Mouse (Mus musculus): ENCODE measurements around the gene Lmcd1. TPM values are rescaled to one million over a fixed set of nuclear protein-coding genes. Genes with fewer than 3 reads are reported as not detected.
"Not testable (repeated sequence)": the region's sequence is repeated elsewhere in the genome, so short reads cannot be mapped to it uniquely, and the experiment has no call there.

Lmcd1 gene
- 2.4 and 3.2 TPM in 2 replicates for polyA plus RNA-seq (2015; fragmentation: Nextera tagmentation; extraction: Ambion mirVana)

DNA sequence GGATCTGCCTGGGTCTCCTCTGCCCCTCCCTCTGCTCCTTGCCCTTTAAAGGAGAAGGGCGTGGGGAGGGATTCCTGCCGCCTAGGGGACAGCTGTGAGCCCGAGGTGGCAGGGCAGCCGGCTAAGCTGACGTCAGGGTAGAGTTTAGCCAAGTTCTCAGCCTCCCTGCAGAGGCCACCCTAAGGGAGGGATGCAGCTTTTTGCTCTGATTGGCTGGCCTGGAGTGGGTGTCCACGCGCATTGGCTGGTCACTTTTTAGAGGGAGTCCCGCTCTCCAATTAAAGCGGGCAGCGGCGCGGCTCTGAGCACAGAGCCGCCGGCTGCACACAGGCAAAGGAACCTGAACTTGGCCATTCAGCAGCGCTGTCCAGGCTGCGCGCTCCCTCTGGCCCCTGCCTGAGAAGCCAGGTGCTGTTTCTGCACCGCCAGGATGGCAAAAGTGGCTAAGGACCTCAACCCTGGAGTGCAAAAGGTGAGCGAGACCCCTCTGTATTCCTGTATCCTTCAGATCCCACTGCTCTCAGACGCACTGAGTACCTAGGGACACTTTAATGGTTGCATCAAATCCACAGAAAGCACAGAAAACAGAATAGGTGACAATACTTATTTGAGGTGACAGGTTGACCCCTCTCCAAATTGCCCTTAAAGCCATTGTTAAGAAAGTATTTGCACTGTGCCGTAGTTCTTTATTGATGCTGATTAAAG is at the start of gene Lmcd1:
Gene Lmcd1 (plus strand): TSS at position 258 of the 705 bp plus-strand sequence.
- Histone ChIP-seq H3K4me1 (replicated peaks) (no peaks in the 10 kb centered on the region; the same call in 1 of the 2 replicates), H3K27ac (replicated peaks) (no peak within 1 kb of the TSS), H3K36me3 (replicated peaks) (no peaks in the 10 kb centered on the region), H3K9ac (no peak within 1 kb of the TSS), H3K4me3 (replicated peaks) (no peak within 1 kb of the TSS), H3K4me2 (peak within 1 kb of the TSS; percentile 43), H3K27me3 (peaks cover 18% of the 10 kb centered on the region), H3K9me3 (replicated peaks) (no peaks in the 10 kb centered on the region)
- ATAC-seq (ENCODE audit: insufficient read depth): peak; percentile 77
- 4% methylated on average over 21 of the region's 21 CpGs for WGBS (ENCODE audit: insufficient replicate concordance)

DNA sequence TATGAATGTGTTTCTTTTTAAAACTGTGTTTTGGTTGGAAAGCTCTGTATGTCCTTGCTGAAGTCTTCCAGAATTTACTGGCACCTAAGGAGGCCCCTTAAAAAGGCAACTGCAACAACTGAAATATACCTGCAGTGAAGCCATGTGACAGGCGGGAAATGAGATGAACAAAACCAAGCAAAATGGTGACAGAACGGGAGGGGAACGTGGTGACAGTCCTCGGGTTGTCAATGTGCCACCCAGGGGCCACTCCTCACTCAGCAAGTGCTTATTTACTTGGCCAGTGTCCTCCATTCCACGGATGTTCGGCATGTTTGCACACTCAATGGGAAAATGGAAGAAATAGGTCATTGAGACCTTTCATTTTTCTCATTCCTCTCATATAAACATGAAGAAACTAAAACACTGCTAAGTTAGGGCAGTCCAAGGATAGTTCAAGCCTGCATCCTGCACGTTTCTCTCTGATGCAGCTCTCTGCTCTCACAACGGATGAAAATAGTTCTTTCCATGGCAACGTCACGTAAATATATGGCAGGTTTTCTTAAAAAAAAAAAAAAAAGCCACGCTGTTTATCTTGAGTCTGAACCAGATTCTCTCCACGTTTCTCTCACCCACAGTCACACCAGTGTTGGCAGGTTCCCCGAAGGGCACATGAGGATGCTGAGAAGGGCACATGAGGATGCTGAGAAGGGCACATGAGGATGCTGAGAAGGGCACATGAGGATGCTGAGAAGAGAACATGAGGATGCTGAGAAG is 49.5 kb upstream of the Lmcd1 start:
- Histone ChIP-seq H3K36me3 (replicated peaks) (no peaks in the 10 kb centered on the region), H3K27me3 (no peaks in the 10 kb centered on the region), H3K4me3 (replicated peaks) (no peak overlapping the region), H3K27ac (replicated peaks) (no peak overlapping the region), H3K4me2 (no peak overlapping the region), H3K4me1 (replicated peaks) (no peaks in the 10 kb centered on the region), H3K9me3 (replicated peaks) (no peaks in the 10 kb centered on the region), H3K9ac (no peak overlapping the region)
- 57% methylated on average over 13 of the region's 13 CpGs for WGBS (ENCODE audit: insufficient replicate concordance)
- no peak for ATAC-seq (ENCODE audit: insufficient read depth)

- 47% methylated on average over 1 of the region's 1 CpGs for WGBS (ENCODE audit: insufficient replicate concordance)
- Histone ChIP-seq H3K27me3 (no peaks in the 10 kb centered on the region), H3K9me3 (replicated peaks) (no peaks in the 10 kb centered on the region), H3K9ac (no peak overlapping the region), H3K4me3 (replicated peaks) (no peak overlapping the region), H3K4me1 (replicated peaks) (no peaks in the 10 kb centered on the region), H3K36me3 (replicated peaks) (no peaks in the 10 kb centered on the region), H3K27ac (replicated peaks) (no peak overlapping the region), H3K4me2 (no peak overlapping the region)
- ATAC-seq (ENCODE audit: insufficient read depth): no peak
Measured at GRCm38 (mm10) chr6:112236775-112237174, 36.8 kb upstream of the Lmcd1 start.

- Histone ChIP-seq H3K4me2 (no peak overlapping the region), H3K27me3 (no peaks in the 10 kb centered on the region), H3K4me3 (replicated peaks) (no peak overlapping the region), H3K9ac (no peak overlapping the region), H3K9me3 (replicated peaks) (no peaks in the 10 kb centered on the region), H3K4me1 (replicated peaks) (no peaks in the 10 kb centered on the region; the same call in 1 of the 2 replicates), H3K36me3 (replicated peaks) (no peaks in the 10 kb centered on the region), H3K27ac (replicated peaks) (no peak overlapping the region)
- WGBS (ENCODE audit: insufficient replicate concordance): 41% methylated on average over 2 of the region's 2 CpGs
- ATAC-seq (ENCODE audit: insufficient read depth): no peak
Measured at GRCm38 (mm10) chr6:112242216-112242615, 31.3 kb upstream of the Lmcd1 start.

- no peaks in the 10 kb centered on the region for H3K36me3 ChIP-seq (replicated peaks)
- no peak overlapping the region for H3K4me3 ChIP-seq (replicated peaks)
- no peaks in the 10 kb centered on the region for H3K27me3 ChIP-seq
- 48% methylated on average over 4 of the region's 4 CpGs for WGBS (ENCODE audit: insufficient replicate concordance)
- H3K4me1 ChIP-seq (replicated peaks): no peaks in the 10 kb centered on the region; the same call in 1 of the 2 replicates
- no peak overlapping the region for H3K4me2 ChIP-seq
- ATAC-seq (ENCODE audit: insufficient read depth): no peak
- H3K9me3 ChIP-seq (replicated peaks): no peaks in the 10 kb centered on the region
- H3K9ac ChIP-seq: no peak overlapping the region
- H3K27ac ChIP-seq (replicated peaks): no peak overlapping the region
Measured at GRCm38 (mm10) chr6:112245639-112246038, 27.9 kb upstream of the Lmcd1 start.

- H3K27ac ChIP-seq (replicated peaks): no peak overlapping the region
- no peaks in the 10 kb centered on the region; the same call in 1 of the 2 replicates for H3K4me1 ChIP-seq (replicated peaks)
- no peaks in the 10 kb centered on the region for H3K9me3 ChIP-seq (replicated peaks)
- H3K4me3 ChIP-seq (replicated peaks): no peak overlapping the region
- no peak overlapping the region for H3K4me2 ChIP-seq
- H3K27me3 ChIP-seq: no peaks in the 10 kb centered on the region
- no peaks in the 10 kb centered on the region for H3K36me3 ChIP-seq (replicated peaks)
- no peak for ATAC-seq (ENCODE audit: insufficient read depth)
- 44% methylated on average over 1 of the region's 1 CpGs for WGBS (ENCODE audit: insufficient replicate concordance)
- H3K9ac ChIP-seq: no peak overlapping the region
Measured at GRCm38 (mm10) chr6:112246636-112247035, 26.9 kb upstream of the Lmcd1 start.

GRCm38 (mm10) chr6:112253943-112254342 is 19.6 kb upstream of the Lmcd1 start:
- not testable (repeated sequence) for H3K4me3 ChIP-seq (replicated peaks); H3K36me3 ChIP-seq (replicated peaks); H3K4me1 ChIP-seq (replicated peaks); H3K27me3 ChIP-seq; H3K9me3 ChIP-seq (replicated peaks); ATAC-seq (ENCODE audit: insufficient read depth); H3K27ac ChIP-seq (replicated peaks); H3K9ac ChIP-seq; H3K4me2 ChIP-seq
- WGBS (ENCODE audit: insufficient replicate concordance): 54% methylated on average over 3 of the region's 3 CpGs

- Histone ChIP-seq H3K27ac (replicated peaks) (no peak overlapping the region), H3K9me3 (replicated peaks) (no peaks in the 10 kb centered on the region), H3K4me3 (replicated peaks) (no peak overlapping the region), H3K27me3 (no peaks in the 10 kb centered on the region), H3K36me3 (replicated peaks) (no peaks in the 10 kb centered on the region), H3K4me2 (no peak overlapping the region), H3K4me1 (replicated peaks) (no peaks in the 10 kb centered on the region), H3K9ac (no peak overlapping the region)
- no peak for ATAC-seq (ENCODE audit: insufficient read depth)
- WGBS (ENCODE audit: insufficient replicate concordance): 46% methylated on average over 2 of the region's 2 CpGs
Measured at GRCm38 (mm10) chr6:112254967-112255366, 18.6 kb upstream of the Lmcd1 start.

GRCm38 (mm10) chr6:112255388-112256225 is 18.0 kb upstream of the Lmcd1 start:
- Histone ChIP-seq H3K9ac (no peak overlapping the region), H3K27ac (replicated peaks) (no peak overlapping the region), H3K36me3 (replicated peaks) (no peaks in the 10 kb centered on the region), H3K4me1 (replicated peaks) (no peaks in the 10 kb centered on the region), H3K27me3 (no peaks in the 10 kb centered on the region), H3K4me2 (no peak overlapping the region), H3K4me3 (replicated peaks) (no peak overlapping the region), H3K9me3 (replicated peaks) (no peaks in the 10 kb centered on the region)
- no peak for ATAC-seq (ENCODE audit: insufficient read depth)
- 64% methylated on average over 11 of the region's 11 CpGs for WGBS (ENCODE audit: insufficient replicate concordance)

GRCm38 (mm10) chr6:112256599-112256998 is 17.0 kb upstream of the Lmcd1 start:
- H3K9ac ChIP-seq: no peak overlapping the region
- H3K36me3 ChIP-seq (replicated peaks): no peaks in the 10 kb centered on the region
- H3K9me3 ChIP-seq (replicated peaks): no peaks in the 10 kb centered on the region
- 56% methylated on average over 6 of the region's 6 CpGs for WGBS (ENCODE audit: insufficient replicate concordance)
- H3K4me1 ChIP-seq (replicated peaks): no peaks in the 10 kb centered on the region
- no peak overlapping the region for H3K27ac ChIP-seq (replicated peaks)
- no peak for ATAC-seq (ENCODE audit: insufficient read depth)
- no peak overlapping the region for H3K4me2 ChIP-seq
- no peaks in the 10 kb centered on the region for H3K27me3 ChIP-seq
- no peak overlapping the region for H3K4me3 ChIP-seq (replicated peaks)

DNA sequence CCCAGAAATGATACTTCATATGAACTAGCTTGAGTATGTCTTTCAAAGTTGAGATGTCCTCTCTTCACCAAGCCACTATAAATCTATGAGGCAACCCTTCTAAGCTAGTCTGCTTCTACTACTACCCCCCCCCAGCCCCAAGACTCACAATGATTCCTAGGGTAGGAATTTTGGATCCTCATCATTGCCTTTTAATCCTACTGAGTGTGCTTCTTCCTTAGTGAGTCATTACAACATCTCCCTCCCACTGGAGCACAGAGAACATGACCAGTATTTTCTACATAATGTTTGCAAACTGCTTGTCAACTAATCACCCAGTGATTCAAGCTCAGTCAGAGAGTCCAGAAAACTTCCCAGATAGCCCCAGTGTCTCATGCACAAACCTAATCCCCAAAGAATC is 12.5 kb upstream of the Lmcd1 start:
- Histone ChIP-seq H3K4me1 (replicated peaks) (no peaks in the 10 kb centered on the region), H3K36me3 (replicated peaks) (no peaks in the 10 kb centered on the region), H3K9me3 (replicated peaks) (no peaks in the 10 kb centered on the region), H3K4me3 (replicated peaks) (no peak overlapping the region), H3K9ac (no peak overlapping the region), H3K27ac (replicated peaks) (no peak overlapping the region), H3K4me2 (no peak overlapping the region), H3K27me3 (no peaks in the 10 kb centered on the region; the same call in 1 of the 2 replicates)
- ATAC-seq (ENCODE audit: insufficient read depth): no peak
